16 mouse cellular contexts compared by ENCODE assay signal in the genomic region with DNA sequence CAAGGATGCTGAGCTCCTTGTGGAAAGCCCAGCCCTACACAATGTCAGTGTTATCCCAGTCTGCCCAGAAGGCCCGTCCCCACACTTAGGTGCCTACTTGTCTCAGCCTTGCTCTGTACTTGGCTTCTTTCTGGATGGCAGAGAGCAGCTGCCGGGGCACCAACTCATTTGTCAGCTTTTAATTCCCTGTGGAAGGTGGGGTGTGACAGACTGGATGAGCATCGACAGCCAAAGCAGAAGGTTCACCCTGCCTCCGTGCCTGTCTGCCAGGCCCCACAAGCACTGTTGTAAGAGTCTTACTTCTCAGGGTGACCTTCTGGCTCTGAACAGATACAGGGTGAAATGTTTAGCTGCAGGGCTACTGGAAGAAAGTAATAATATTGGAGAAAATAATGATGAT.
"Had no signal": no experiment of that assay in that cellular context is flagged by ENCODE, and none has a peak within 500 bp of the region (broad histone marks: within the 10 kb centered on the region; RNA-seq: fewer than 3 reads in every experiment).

No protein-coding gene starts in this region.

- H3K4me1 ChIP-seq: midbrain, embryonic 10.5 days had no signal

- H3K9me3 ChIP-seq: midbrain, embryonic 10.5 days; midbrain, embryonic 15.5 days; neural tube, embryonic 13.5 days; neural tube, embryonic 15.5 days had no signal

- DNase-seq: lung, adult 18-20 months; lung, embryonic 14.5 days; lung, postnatal 10 days; lung, postnatal 4 days; retina, postnatal 1 day; right cerebral cortex, postnatal 4 days; spleen, adult 18-20 months; thymus, adult 2 months; thymus, postnatal 25 days; thymus, postnatal 4 days had no signal

- H3K36me3 ChIP-seq: midbrain, embryonic 10.5 days; midbrain, embryonic 15.5 days; neural tube, embryonic 13.5 days; neural tube, embryonic 15.5 days had no signal

- H3K27me3 ChIP-seq: midbrain, embryonic 15.5 days; neural tube, embryonic 13.5 days; neural tube, embryonic 15.5 days had no signal

- ATAC-seq: midbrain, embryonic 15.5 days had no signal

- H3K4me2 ChIP-seq: lung, embryonic 14.5 days; midbrain, embryonic 15.5 days; neural tube, embryonic 13.5 days; neural tube, embryonic 15.5 days had no signal

- H3K27ac ChIP-seq: liver, embryonic 14.5 days; midbrain, embryonic 10.5 days; midbrain, embryonic 15.5 days; neural tube, embryonic 13.5 days; neural tube, embryonic 15.5 days had no signal

- H3K9ac ChIP-seq: liver, embryonic 14.5 days; lung, embryonic 14.5 days; midbrain, embryonic 15.5 days; neural tube, embryonic 13.5 days; neural tube, embryonic 15.5 days had no signal

- H3K4me3 ChIP-seq: midbrain, embryonic 10.5 days; midbrain, embryonic 15.5 days; myocyte; neural tube, embryonic 13.5 days; neural tube, embryonic 15.5 days had no signal
